Mouse (Mus musculus) liver, postnatal 0 days (tissue): ENCODE measurements around the gene Bub1.

Source experiments
- CTCF ChIP-seq: sonication (generic); IDR thresholded peaks from 2 replicates; pipeline ENCODE4 v1.5.1; 2016; ENCODE audit warnings: antibody characterized with exemption, low read depth
- EP300 ChIP-seq: IDR thresholded peaks from 2 replicates; pipeline ENCODE4 v1.6.1; 2016; ENCODE audit warnings: antibody characterized with exemption, low read depth, mild to moderate bottlenecking

DNA sequence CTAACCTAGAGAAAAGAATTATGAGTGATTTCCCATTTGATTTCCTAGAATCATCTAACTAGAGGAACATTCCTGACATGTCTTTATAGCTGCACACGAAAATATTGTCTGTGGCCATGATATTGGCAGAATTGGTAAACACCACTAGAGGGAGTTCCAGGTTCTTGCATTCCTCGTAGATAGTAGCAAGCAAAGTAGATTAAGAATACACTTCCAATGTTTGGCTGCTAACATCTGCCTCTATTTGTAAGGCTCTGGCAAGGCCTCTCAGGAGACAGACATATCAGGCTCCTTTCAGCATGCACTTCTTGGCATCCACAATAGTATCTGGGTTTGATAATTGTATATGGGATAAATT is 1.1 kb upstream of the Bub1 start:
- TF ChIP-seq CTCF (peak; percentile 76), EP300 (no peak)
